Mouse (Mus musculus): ENCODE data around the gene Olfr374. TPM values are rescaled to one million over a fixed set of nuclear protein-coding genes. Genes with fewer than 3 reads are reported as not detected.

The Olfr374 gene
- polyA plus RNA-seq, 1 experiment: 0.01 TPM

DNA sequence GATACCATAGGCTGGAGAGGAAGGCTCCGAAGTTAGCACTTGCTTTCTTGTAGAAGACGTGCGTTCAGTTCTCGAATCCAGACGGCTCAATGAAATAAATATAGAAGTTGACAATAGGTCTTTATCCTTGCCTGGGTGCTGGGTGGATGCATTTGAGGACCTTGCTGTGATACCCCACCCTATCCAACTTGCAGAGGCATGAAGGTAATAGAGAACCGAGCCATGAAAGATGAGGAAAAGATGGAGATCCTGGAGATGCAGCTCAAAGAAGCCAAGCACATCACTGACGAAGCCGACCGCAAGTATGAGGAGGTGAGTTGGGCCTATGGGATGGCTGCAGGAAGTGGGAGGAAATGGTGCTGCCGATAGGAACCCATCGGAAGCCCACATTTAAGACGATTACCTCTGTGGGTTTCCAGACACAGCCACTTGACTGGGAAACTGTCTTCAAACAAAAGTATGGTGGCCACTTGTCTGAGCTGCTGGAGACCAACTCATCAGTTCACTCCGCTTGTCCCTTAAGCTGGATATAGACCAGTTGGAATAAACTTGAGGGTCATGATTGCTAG is 36.5 kb downstream of the Olfr374 start:
- Histone ChIP-seq H3K27me3 (ENCODE audit: control insufficient read depth, insufficient read depth, insufficient read length) (no peaks in the 10 kb centered on the region), H3K79me3 (ENCODE audit: low read depth) (peaks cover 34% of the 10 kb centered on the region), H3K4me3 (ENCODE audit: insufficient read depth, poor library complexity, severe bottlenecking) (no peak overlapping the region), H3K36me3 (ENCODE audit: control insufficient read depth, insufficient read depth) (peaks cover 98% of the 10 kb centered on the region), H3K79me2 (ENCODE audit: control insufficient read depth, insufficient read depth) (peaks cover 93% of the 10 kb centered on the region), H3ac (ENCODE audit: control insufficient read depth, insufficient read length, low read depth) (no peak overlapping the region)
- TF ChIP-seq USF1 (IDR thresholded peaks at IDR 0.05; ENCODE audit: low read depth) (no peak), MYOD1 (IDR thresholded peaks at IDR 0.05; ENCODE audit: control insufficient read depth, insufficient read length, low read depth) (no peak)

DNA sequence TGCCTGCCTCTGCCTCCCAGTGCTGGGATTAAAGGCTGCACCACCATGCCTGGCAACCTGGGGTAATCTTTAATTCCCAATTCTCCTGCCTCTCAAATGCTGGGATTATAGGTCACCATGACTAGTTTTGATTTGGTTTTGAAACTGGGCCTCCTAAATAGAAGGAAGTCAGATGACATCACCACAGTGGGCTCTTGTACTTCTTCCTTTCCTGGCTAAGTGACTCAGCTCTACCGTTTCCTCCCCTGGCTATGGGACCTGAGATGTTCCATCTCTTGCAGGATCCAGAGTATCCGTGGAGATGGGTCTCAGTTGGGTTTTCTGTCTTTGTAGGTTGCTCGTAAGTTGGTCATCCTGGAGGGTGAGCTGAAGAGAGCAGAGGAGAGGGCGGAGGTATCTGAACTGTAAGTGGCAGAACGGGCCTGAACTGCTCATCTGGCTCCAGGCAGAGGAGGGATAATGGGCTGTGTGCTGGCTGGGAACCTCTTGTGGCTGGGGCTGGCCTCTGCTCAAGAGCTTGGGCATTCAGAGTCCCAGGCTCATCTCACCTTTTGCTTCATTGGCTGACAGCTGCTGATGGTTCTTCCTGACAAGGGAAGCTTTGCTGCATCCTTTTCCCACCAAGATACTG is 37.6 kb downstream of the Olfr374 start:
- Histone ChIP-seq H3K79me2 (ENCODE audit: control insufficient read depth, insufficient read depth) (peaks cover 81% of the 10 kb centered on the region), H3K27me3 (ENCODE audit: control insufficient read depth, insufficient read depth, insufficient read length) (no peaks in the 10 kb centered on the region), H3K79me3 (ENCODE audit: low read depth) (peaks cover 24% of the 10 kb centered on the region), H3ac (ENCODE audit: control insufficient read depth, insufficient read length, low read depth) (no peak overlapping the region), H3K36me3 (ENCODE audit: control insufficient read depth, insufficient read depth) (peaks cover 94% of the 10 kb centered on the region), H3K4me3 (ENCODE audit: insufficient read depth, poor library complexity, severe bottlenecking) (no peak overlapping the region)
- TF ChIP-seq FOSL1 (IDR thresholded peaks at IDR 0.05; ENCODE audit: insufficient read depth, low read length, poor library complexity, severe bottlenecking) (no peak), CTCF (IDR thresholded peaks at IDR 0.05; ENCODE audit: control insufficient read depth, insufficient read depth, insufficient read length) (no peak), CEBPB (IDR thresholded peaks at IDR 0.05; ENCODE audit: low read depth) (no peak), MYOD1 (IDR thresholded peaks at IDR 0.05; ENCODE audit: control insufficient read depth, insufficient read length, low read depth) (no peak), USF1 (IDR thresholded peaks at IDR 0.05; ENCODE audit: low read depth) (no peak), MYOG (IDR thresholded peaks at IDR 0.05; ENCODE audit: control insufficient read depth, extremely low read depth, insufficient read length) (no peak), MAX (IDR thresholded peaks at IDR 0.05) (no peak)

DNA sequence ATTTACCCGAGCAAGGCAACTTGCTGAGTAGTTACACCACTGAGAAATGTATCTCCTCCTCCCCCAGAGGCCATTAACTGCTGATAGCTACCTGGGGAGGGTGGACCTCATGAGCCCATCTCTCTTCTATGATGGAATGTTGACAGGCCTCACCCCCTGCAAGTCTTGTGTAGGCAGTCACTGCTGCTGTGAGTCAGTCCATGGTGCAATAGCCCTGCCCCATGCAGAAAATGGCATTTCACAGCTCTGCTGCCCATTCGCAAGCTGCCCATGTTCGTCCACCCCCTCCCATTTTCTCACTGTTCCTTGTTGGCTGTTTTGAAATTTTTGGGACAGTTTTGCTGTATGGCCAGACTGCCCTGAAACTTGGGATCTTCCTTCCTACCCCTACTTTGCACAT is 38.7 kb downstream of the Olfr374 start:
- Histone ChIP-seq H3K27me3 (ENCODE audit: control insufficient read depth, insufficient read depth, insufficient read length) (no peaks in the 10 kb centered on the region), H3ac (ENCODE audit: control insufficient read depth, insufficient read length, low read depth) (no peak overlapping the region), H3K79me3 (ENCODE audit: low read depth) (peaks cover 19% of the 10 kb centered on the region), H3K79me2 (ENCODE audit: control insufficient read depth, insufficient read depth) (peaks cover 71% of the 10 kb centered on the region), H3K36me3 (ENCODE audit: control insufficient read depth, insufficient read depth) (peaks cover 95% of the 10 kb centered on the region), H3K4me3 (ENCODE audit: insufficient read depth, poor library complexity, severe bottlenecking) (no peak overlapping the region)
- TF ChIP-seq MYOD1 (IDR thresholded peaks at IDR 0.05; ENCODE audit: control insufficient read depth, insufficient read length, low read depth) (no peak), MAX (IDR thresholded peaks at IDR 0.05) (no peak), CEBPB (IDR thresholded peaks at IDR 0.05; ENCODE audit: low read depth) (no peak), CTCF (IDR thresholded peaks at IDR 0.05; ENCODE audit: control insufficient read depth, insufficient read depth, insufficient read length) (no peak), USF1 (IDR thresholded peaks at IDR 0.05; ENCODE audit: low read depth) (no peak), FOSL1 (IDR thresholded peaks at IDR 0.05; ENCODE audit: insufficient read depth, low read length, poor library complexity, severe bottlenecking) (no peak), MYOG (IDR thresholded peaks at IDR 0.05; ENCODE audit: control insufficient read depth, extremely low read depth, insufficient read length) (no peak)

DNA sequence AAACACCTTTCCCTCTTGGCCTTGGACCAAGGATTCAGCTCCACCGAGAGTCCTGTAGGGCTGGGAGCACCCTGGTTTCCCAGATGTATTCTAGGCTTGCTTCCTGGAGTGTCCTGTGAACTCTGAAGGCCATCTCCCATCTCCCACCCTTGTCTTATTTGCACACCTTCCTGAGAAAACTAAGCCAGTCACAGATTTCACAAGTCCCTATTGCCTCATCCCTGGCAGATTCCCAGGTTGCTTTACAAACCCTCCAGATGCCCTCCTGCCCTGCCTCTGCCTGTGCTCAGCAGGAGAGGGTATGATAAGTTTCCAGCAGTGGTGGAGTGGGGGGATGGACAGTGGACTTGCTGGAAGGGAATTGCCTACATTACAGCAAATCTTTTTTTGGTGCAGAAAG is 39.2 kb downstream of the Olfr374 start:
- peaks cover 95% of the 10 kb centered on the region for H3K36me3 ChIP-seq (ENCODE audit: control insufficient read depth, insufficient read depth)
- no peak overlapping the region for H3ac ChIP-seq (ENCODE audit: control insufficient read depth, insufficient read length, low read depth)
- H3K27me3 ChIP-seq (ENCODE audit: control insufficient read depth, insufficient read depth, insufficient read length): no peaks in the 10 kb centered on the region
- H3K79me2 ChIP-seq (ENCODE audit: control insufficient read depth, insufficient read depth): peaks cover 65% of the 10 kb centered on the region
- TF ChIP-seq MYOD1 (IDR thresholded peaks at IDR 0.05; ENCODE audit: control insufficient read depth, insufficient read length, low read depth): no peak
- no peak for TF ChIP-seq FOSL1 (IDR thresholded peaks at IDR 0.05; ENCODE audit: insufficient read depth, low read length, poor library complexity, severe bottlenecking)
- TF ChIP-seq USF1 (IDR thresholded peaks at IDR 0.05; ENCODE audit: low read depth): no peak
- TF ChIP-seq MAX (IDR thresholded peaks at IDR 0.05): no peak
- peak; percentile 65 for TF ChIP-seq CEBPB (IDR thresholded peaks at IDR 0.05; ENCODE audit: low read depth)
- no peak for TF ChIP-seq CTCF (IDR thresholded peaks at IDR 0.05; ENCODE audit: control insufficient read depth, insufficient read depth, insufficient read length)
- TF ChIP-seq MYOG (IDR thresholded peaks at IDR 0.05; ENCODE audit: control insufficient read depth, extremely low read depth, insufficient read length): no peak
- peaks cover 15% of the 10 kb centered on the region for H3K79me3 ChIP-seq (ENCODE audit: low read depth)
- no peak overlapping the region for H3K4me3 ChIP-seq (ENCODE audit: insufficient read depth, poor library complexity, severe bottlenecking)

DNA sequence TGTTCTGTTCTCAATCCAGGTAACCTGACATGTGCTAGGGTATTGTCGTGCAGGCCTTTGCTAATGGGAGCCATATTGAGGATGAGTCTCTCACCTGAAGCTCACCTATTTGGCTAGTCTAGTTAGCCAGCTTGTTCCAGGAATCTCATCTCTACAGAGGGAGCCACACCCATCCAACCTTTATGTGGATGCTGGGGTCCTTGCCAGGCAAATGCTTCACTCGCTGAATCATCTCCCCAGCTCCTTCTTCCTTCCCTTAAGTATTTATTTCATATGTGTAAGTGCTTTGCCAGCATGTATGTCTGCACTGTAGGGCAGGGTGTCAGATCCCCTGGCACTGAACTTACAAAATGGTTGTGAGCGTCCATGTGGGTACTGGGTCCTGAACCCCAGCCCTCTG is 39.7 kb downstream of the Olfr374 start:
- no peaks in the 10 kb centered on the region for H3K27me3 ChIP-seq (ENCODE audit: control insufficient read depth, insufficient read depth, insufficient read length)
- H3K4me3 ChIP-seq (ENCODE audit: insufficient read depth, poor library complexity, severe bottlenecking): no peak overlapping the region
- H3K79me3 ChIP-seq (ENCODE audit: low read depth): peaks cover 11% of the 10 kb centered on the region
- no peak overlapping the region for H3ac ChIP-seq (ENCODE audit: control insufficient read depth, insufficient read length, low read depth)
- TF ChIP-seq CTCF (IDR thresholded peaks at IDR 0.05; ENCODE audit: control insufficient read depth, insufficient read depth, insufficient read length) (no peak), CEBPB (IDR thresholded peaks at IDR 0.05; ENCODE audit: low read depth) (no peak), MYOG (IDR thresholded peaks at IDR 0.05; ENCODE audit: control insufficient read depth, extremely low read depth, insufficient read length) (no peak), USF1 (IDR thresholded peaks at IDR 0.05; ENCODE audit: low read depth) (no peak), MYOD1 (IDR thresholded peaks at IDR 0.05; ENCODE audit: control insufficient read depth, insufficient read length, low read depth) (no peak), MAX (IDR thresholded peaks at IDR 0.05) (no peak), FOSL1 (IDR thresholded peaks at IDR 0.05; ENCODE audit: insufficient read depth, low read length, poor library complexity, severe bottlenecking) (no peak)
- H3K36me3 ChIP-seq (ENCODE audit: control insufficient read depth, insufficient read depth): peaks cover 95% of the 10 kb centered on the region
- peaks cover 60% of the 10 kb centered on the region for H3K79me2 ChIP-seq (ENCODE audit: control insufficient read depth, insufficient read depth)

Data from C2C12 (cell line).